Mouse (Mus musculus) liver, embryonic 14.5 days (tissue): ENCODE results near the gene Serping1. TPM values are rescaled to one million over a fixed set of nuclear protein-coding genes. Genes with fewer than 3 reads are reported as not detected.
A peak's percentile ranks its signal among the peaks of the same experiment; 100 is the strongest.
"Not testable (repeated sequence)": the region's sequence is repeated elsewhere in the genome, so short reads cannot be mapped to it uniquely, and the experiment has no call there.

Experiments used
- ATAC-seq: fragments of 200-750 bp; cut with Nextera tagmentation; 2 replicates; pipeline ENCODE4 v1.8.0; 2017; ENCODE audit warnings: moderate number of reproducible peaks, mild to moderate bottlenecking, moderate library complexity; ENCODE audit not compliant: insufficient read depth
- DNase-seq, 3 experiments: peaks; one replicate each; pipeline ENCODE4 v3.0.0-alpha.2; 2012 to 2013; ENCODE audit warnings: low read depth in 3 of 3, low spot score in 3 of 3
- H3K27ac ChIP-seq: fragments of 300-500 bp; sonication (generic); 2 replicates; pipeline ENCODE4 v1.5.1; 2014; ENCODE audit warnings: moderate library complexity, mild to moderate bottlenecking, control low read depth, inconsistent platforms
- H3K27me3 ChIP-seq: fragments of 300-500 bp; sonication (generic); 2 replicates; pipeline ENCODE4 v1.6.1; 2014; ENCODE audit warnings: mild to moderate bottlenecking, low read length, moderate library complexity; ENCODE audit not compliant: control insufficient read depth, insufficient read depth
- H3K36me3 ChIP-seq: fragments of 300-500 bp; sonication (generic); replicated peaks from 2 replicates; pipeline ENCODE4 v1.6.1; 2014; ENCODE audit warnings: low read depth; ENCODE audit not compliant: control insufficient read depth, insufficient read depth
- H3K4me1 ChIP-seq, 2 experiments: fragments of 200-500 bp in 1 of 2; fragments of 300-500 bp in 1 of 2; sonication (generic) in 1 of 2; replicated peaks; 2 replicates each; pipeline ENCODE4 v1.6.1; 2012 to 2014; ENCODE audit warnings: antibody characterized with exemption in 1 of 2, inconsistent platforms in 1 of 2, low read length in 1 of 2; ENCODE audit not compliant: control insufficient read depth in 2 of 2, insufficient read depth in 2 of 2
- H3K4me2 ChIP-seq: fragments of 300-500 bp; sonication (generic); 2 replicates; pipeline ENCODE4 v1.6.1; 2014; ENCODE audit warnings: low read depth, mild to moderate bottlenecking, control low read depth, moderate library complexity
- H3K4me3 ChIP-seq, 2 experiments: fragments of 200-500 bp in 1 of 2; fragments of 300-500 bp in 1 of 2; sonication (generic) in 1 of 2; 2 replicates each; pipeline ENCODE4 v1.5.1; 2012 to 2014; ENCODE audit warnings: low read depth in 2 of 2, low read length in 2 of 2, mild to moderate bottlenecking in 2 of 2, control low read depth in 1 of 2, inconsistent platforms in 1 of 2, moderate library complexity in 1 of 2; ENCODE audit not compliant: insufficient read depth in 1 of 2
- H3K9ac ChIP-seq: fragments of 300-500 bp; sonication (generic); replicated peaks from 2 replicates; pipeline ENCODE4 v1.6.1; 2014; ENCODE audit warnings: mild to moderate bottlenecking, control low read depth, moderate library complexity
- H3K9me3 ChIP-seq: fragments of 300-500 bp; sonication (generic); 2 replicates; pipeline ENCODE4 v1.6.1; 2016; ENCODE audit warnings: low read length, mixed read lengths; ENCODE audit not compliant: control insufficient read depth
- CTCF ChIP-seq: IDR thresholded peaks from 2 replicates; pipeline ENCODE4 v1.5.1; 2016; ENCODE audit warnings: antibody characterized with exemption, low read depth, control low read depth
- EP300 ChIP-seq: IDR thresholded peaks from 2 replicates; pipeline ENCODE4 v1.6.1; 2016; ENCODE audit warnings: antibody characterized with exemption, low read depth
- WGBS: fragments of 180-500 bp; shearing (Covaris S2); extraction: QIAGEN DNeasy Blood & Tissue Kit; methylation state at CpG from one replicate; pipeline ENCODE4 v1.1.7; 2014; ENCODE audit not compliant: insufficient replicate concordance; 5-methylcytosine and 5-hydroxymethylcytosine counted together
- polyA plus RNA-seq, 2 experiments: library from polyadenylated mRNA; depleted of rRNA in 1 of 2; stranded (reverse) in 1 of 2; unstranded in 1 of 2; fragments of >200 nt; fragmentation: Nextera tagmentation in 1 of 2; extraction: Ambion mirVana in 1 of 2; gene quantifications; 2 replicates each; pipeline versions ENCODE4 v1.2.1 to v1.2.3; 2012 to 2014

The Serping1 gene
- polyA plus RNA-seq, 2 experiments: 32.4 to 61.5 TPM

- whole genome bisulfite sequencing: 8% methylated on average over 2 of the region's 2 CpGs
- ATAC-seq: peak; percentile 34; the same call in 1 of the 2 replicates
These were observed 40.3 kb downstream of the Serping1 start for GRCm38 (mm10) chr2:84734919-84735318.

GRCm38 (mm10) chr2:84734351-84734864 is 40.8 kb downstream of the Serping1 start:
- Histone ChIP-seq H3K9me3 (no peaks in the 10 kb centered on the region), H3K27ac (peak overlapping the region; percentile 100), H3K4me1 (peaks cover 69 to 85% of the 10 kb centered on the region in 2 experiments), H3K9ac (peak overlapping the region; percentile 86), H3K27me3 (peaks cover 8% of the 10 kb centered on the region), H3K36me3 (peaks cover 39% of the 10 kb centered on the region), H3K4me3 (peak overlapping the region; percentile 86 to 99), H3K4me2 (peak overlapping the region; percentile 95)
- no peak for ATAC-seq
- under 1% methylated on average over 11 of the region's 11 CpGs for WGBS
- DNase-seq: no peak
- TF ChIP-seq EP300 (no peak), CTCF (no peak)

More at GRCm38 (mm10) chr2:84734919-84735318, 40.3 kb downstream of the Serping1 start:
- Histone ChIP-seq H3K9me3 (no peaks in the 10 kb centered on the region), H3K4me2 (peak overlapping the region; percentile 95), H3K4me3 (peak overlapping the region; percentile 86 to 99), H3K9ac (peak overlapping the region; percentile 86), H3K36me3 (peaks cover 44% of the 10 kb centered on the region), H3K27ac (peak overlapping the region; percentile 100), H3K27me3 (peaks cover 8% of the 10 kb centered on the region), H3K4me1 (peaks cover 65 to 85% of the 10 kb centered on the region in 2 experiments)
- DNase-seq: no peak
- no peak for TF ChIP-seq EP300
- no peak for TF ChIP-seq CTCF

GRCm38 (mm10) chr2:84733579-84734300 is 41.5 kb downstream of the Serping1 start, which contains the start of gene Ypel4:
Gene Ypel4 (plus strand): TSS chr2:84734058.
- Histone ChIP-seq H3K27ac (peak within 1 kb of the TSS; percentile 100), H3K4me1 (peaks cover 63 to 78% of the 10 kb centered on the region in 2 experiments)

GRCm38 (mm10) chr2:84732394-84732793 is 42.9 kb downstream of the Serping1 start:
- Histone ChIP-seq H3K9ac (peak overlapping the region; percentile 86), H3K4me2 (peak overlapping the region; percentile 95), H3K27ac (peak overlapping the region; percentile 100), H3K27me3 (peaks cover 8% of the 10 kb centered on the region), H3K4me1 (peaks cover 56 to 65% of the 10 kb centered on the region in 2 experiments), H3K36me3 (peaks cover 19% of the 10 kb centered on the region), H3K9me3 (no peaks in the 10 kb centered on the region), H3K4me3 (0 out of 4 replicates have a peak overlapping the region, but pooled peaks of 1 of the 2 experiments have one; percentile 3)
- 63% methylated on average over 1 of the region's 1 CpGs for WGBS
- no peak for DNase-seq
- ATAC-seq: no peak
- TF ChIP-seq CTCF (no peak), EP300 (peak; percentile 59)

More at GRCm38 (mm10) chr2:84733579-84734300, 41.5 kb downstream of the Serping1 start, which contains the start of gene Ypel4:
- H3K4me2 ChIP-seq: peak within 1 kb of the TSS; percentile 95
- ATAC-seq (peak; percentile 60), DNase-seq (peak in 1 of 3 experiments; percentile 60)
- WGBS: 5% methylated on average over 8 of the region's 8 CpGs
- peak within 1 kb of the TSS; percentile 86 to 99 for H3K4me3 ChIP-seq
- peaks cover 32% of the 10 kb centered on the region for H3K36me3 ChIP-seq
- no peak for TF ChIP-seq CTCF
- no peak for TF ChIP-seq EP300
- peak within 1 kb of the TSS; percentile 86 for H3K9ac ChIP-seq
- peaks cover 8% of the 10 kb centered on the region for H3K27me3 ChIP-seq
- H3K9me3 ChIP-seq: no peaks in the 10 kb centered on the region

GRCm38 (mm10) chr2:84731206-84731605 is 44.0 kb downstream of the Serping1 start:
- Histone ChIP-seq H3K27me3 (no peaks in the 10 kb centered on the region; the same call in 1 of the 2 replicates), H3K36me3 (peaks cover 7% of the 10 kb centered on the region), H3K4me1 (peaks cover 49 to 53% of the 10 kb centered on the region in 2 experiments), H3K4me2 (no peak overlapping the region), H3K9me3 (no peaks in the 10 kb centered on the region), H3K4me3 (no peak overlapping the region), H3K27ac (peak overlapping the region; percentile 100), H3K9ac (no peak overlapping the region)
- WGBS: 66% methylated on average over 3 of the region's 3 CpGs
- no peak for TF ChIP-seq CTCF
- no peak for TF ChIP-seq EP300
- DNase-seq: no peak
- no peak for ATAC-seq

- DNase-seq, H3K9ac ChIP-seq, H3K9me3 ChIP-seq, ATAC-seq, H3K27me3 ChIP-seq: not testable (repeated sequence)
- H3K4me3 ChIP-seq: peak overlapping the region in 1 of 2 experiments; percentile 80; a peak in 1 of 4 replicates
- 76% methylated on average over 5 of the region's 5 CpGs for WGBS
- H3K27ac ChIP-seq: peak overlapping the region; percentile 87
- H3K4me2 ChIP-seq: peak overlapping the region; percentile 80
- peaks cover 43 to 47% of the 10 kb centered on the region in 2 experiments for H3K4me1 ChIP-seq
- peaks cover 27% of the 10 kb centered on the region for H3K36me3 ChIP-seq
These were observed 47.1 kb downstream of the Serping1 start for GRCm38 (mm10) chr2:84728191-84728590.
